Mouse (Mus musculus): Measurements from ENCODE around the gene C2cd4a. TPM values are rescaled to one million over a fixed set of nuclear protein-coding genes. Genes with fewer than 3 reads are reported as not detected.

C2cd4a gene
- total RNA-seq, 2 experiments from 2014 or later, result 0.38 TPM; not detected in 1

DNA sequence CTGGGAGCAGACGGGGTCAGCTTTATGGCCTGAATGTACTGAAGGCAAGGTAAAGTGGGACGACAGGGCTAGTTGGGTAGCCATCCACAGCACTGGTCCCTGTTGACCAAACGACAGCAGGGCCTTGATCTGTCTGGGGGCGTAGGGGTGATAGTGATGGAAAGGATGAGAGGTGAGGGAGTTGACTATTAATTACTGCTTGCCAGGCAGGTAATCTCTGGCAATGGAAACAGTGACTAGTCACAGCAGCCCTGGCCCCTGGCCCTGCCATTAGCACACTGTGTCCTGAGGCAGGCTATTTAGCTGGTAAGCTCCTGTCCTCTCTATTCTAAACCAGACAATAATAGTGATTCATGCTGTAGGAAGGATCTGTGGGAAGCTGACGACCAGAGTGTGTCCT lies 39.7 kb downstream of the C2cd4a start:
- no peak for DNase-seq

DNA sequence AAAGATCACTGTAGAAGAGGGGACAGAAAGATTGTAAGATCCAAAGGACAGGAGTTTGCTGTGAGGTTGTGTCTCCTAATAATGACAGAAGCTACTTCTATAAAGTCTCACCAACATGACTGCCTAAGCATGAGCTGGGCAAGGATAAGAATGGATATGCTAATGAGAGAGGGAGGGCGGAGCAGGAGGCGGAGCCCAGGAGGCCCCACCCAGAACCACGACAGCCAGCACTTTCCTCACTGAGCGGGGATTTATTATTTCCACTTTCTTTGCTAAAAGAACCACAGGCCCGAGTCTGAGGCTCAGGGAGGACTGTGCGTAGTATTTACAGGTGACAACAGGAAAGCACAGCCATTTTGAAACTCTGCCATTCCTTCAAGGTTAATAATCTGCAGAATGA lies 44.5 kb downstream of the C2cd4a start:
- no peak for DNase-seq

- no peak for DNase-seq
These were observed 45.8 kb downstream of the C2cd4a start for GRCm38 (mm10) chr9:67786311-67786710.

DNA sequence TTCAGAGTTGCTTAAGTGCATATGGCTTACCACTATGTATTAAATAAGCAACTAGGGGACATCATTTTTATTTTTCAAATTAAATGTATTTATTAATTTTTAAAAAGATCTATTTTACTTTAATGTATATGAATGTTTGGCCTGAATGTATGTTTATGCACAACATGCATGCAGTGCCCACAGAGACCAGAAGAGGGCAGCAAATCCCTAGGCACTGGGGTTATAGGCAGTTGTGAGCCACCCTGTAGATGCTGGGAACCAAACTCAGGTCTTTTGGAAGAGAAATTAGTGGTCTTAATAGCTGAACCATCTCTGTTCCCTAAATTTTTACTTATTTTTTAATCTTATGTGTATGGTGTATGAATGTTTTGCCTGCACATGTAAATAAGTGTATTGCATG lies 48.2 kb downstream of the C2cd4a start:
- DNase-seq, result no peak

GRCm38 (mm10) chr9:67783464-67783863 lies 48.7 kb downstream of the C2cd4a start:
- no peak for DNase-seq

DNA sequence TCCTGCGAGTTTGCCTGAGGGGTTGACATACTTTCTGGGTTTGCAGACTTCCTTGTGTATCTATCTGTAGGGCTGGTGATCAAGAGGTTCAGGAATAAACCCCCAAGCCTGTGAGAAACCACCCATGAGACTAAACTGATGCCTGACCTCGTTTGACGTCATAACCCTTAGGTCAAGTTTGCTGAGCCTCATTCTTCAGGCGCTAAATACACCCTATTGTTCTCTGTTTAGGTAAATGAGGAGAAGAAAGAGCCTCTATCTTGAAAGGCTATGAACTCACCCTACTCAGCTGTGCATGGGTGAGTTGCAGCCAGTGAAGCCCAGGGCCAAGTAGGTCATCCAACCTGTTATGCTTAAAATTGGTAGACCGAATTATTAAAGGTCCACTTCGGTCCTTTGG lies 49.3 kb downstream of the C2cd4a start:
- DNase-seq, result no peak

Other genes with a start within 250 kb of the C2cd4a start
- under 1 TPM; 0.20 to 0.27 TPM for gene C2cd4b, start 72.9 kb downstream of the C2cd4a start, total RNA-seq (2021)
- 10 to 100 TPM; 23.7 to 25.4 TPM for gene Vps13c, start 8.1 kb upstream of the C2cd4a start, total RNA-seq (2021)

Measured in gastrocnemius, postnatal 25 days (tissue).